Mouse (Mus musculus): Measurements from ENCODE around the gene Mrps17. TPM values are rescaled to one million over a fixed set of nuclear protein-coding genes. Genes with fewer than 3 reads are reported as not detected.

Gene Mrps17
- polyA plus RNA-seq, 1 experiment from 2014 or later = 149 TPM

- ATAC-seq (ENCODE audit: low FRiP score) = no peak
Observed at GRCm38 (mm10) chr5:129756886-129757285, 41.6 kb downstream of the Mrps17 start.

GRCm38 (mm10) chr5:129759929-129760480, 44.7 kb downstream of the Mrps17 start:
- Histone ChIP-seq H3K9me3 (replicated peaks) (no peaks in the 10 kb centered on the region), H3K36me3 (0 out of 2 replicates have a peak, but pooled peaks cover 16% of the 10 kb centered on the region), H3K27me3 (no peaks in the 10 kb centered on the region), H3K4me1 (peaks cover 12% of the 10 kb centered on the region), H3K4me2 (replicated peaks) (no peak overlapping the region), H3K9ac (no peak overlapping the region), H3K4me3 (no peak overlapping the region), H3K27ac (no peak overlapping the region)
- WGBS = 89% methylated on average over 13 of the region's 13 CpGs
- ATAC-seq (ENCODE audit: low FRiP score) = no peak

More at GRCm38 (mm10) chr5:129756886-129757285, 41.6 kb downstream of the Mrps17 start:
- H3K4me3 ChIP-seq = no peak overlapping the region
- H3K9ac ChIP-seq = no peak overlapping the region
- H3K9me3 ChIP-seq (replicated peaks) = no peaks in the 10 kb centered on the region
- peaks cover 8% of the 10 kb centered on the region for H3K4me1 ChIP-seq
- 94% methylated on average over 20 of the region's 20 CpGs for WGBS
- H3K4me2 ChIP-seq (replicated peaks) = no peak overlapping the region
- H3K27me3 ChIP-seq = no peaks in the 10 kb centered on the region
- H3K36me3 ChIP-seq = peaks cover 28% of the 10 kb centered on the region; the same call in 1 of the 2 replicates
- H3K27ac ChIP-seq = no peak overlapping the region

GRCm38 (mm10) chr5:129761865-129762540, 46.7 kb downstream of the Mrps17 start:
- peak overlapping the region; percentile 83 for H3K27ac ChIP-seq
- no peaks in the 10 kb centered on the region for H3K27me3 ChIP-seq
- H3K4me2 ChIP-seq (replicated peaks) = 0 out of 2 replicates have a peak overlapping the region, but pooled peaks have one; percentile 8
- peaks cover 14% of the 10 kb centered on the region; the same call in 1 of the 2 replicates for H3K36me3 ChIP-seq
- no peak overlapping the region for H3K9ac ChIP-seq
- H3K4me1 ChIP-seq = peaks cover 12% of the 10 kb centered on the region
- no peaks in the 10 kb centered on the region for H3K9me3 ChIP-seq (replicated peaks)
- ATAC-seq (ENCODE audit: low FRiP score) = peak; percentile 95
- no peak overlapping the region for H3K4me3 ChIP-seq
- 51% methylated on average over 18 of the region's 18 CpGs for WGBS

- ATAC-seq (ENCODE audit: low FRiP score) = no peak
- no peaks in the 10 kb centered on the region for H3K4me1 ChIP-seq
- peaks cover 18% of the 10 kb centered on the region for H3K36me3 ChIP-seq
- no peak overlapping the region for H3K27ac ChIP-seq
- no peak overlapping the region for H3K4me2 ChIP-seq (replicated peaks)
- H3K9me3 ChIP-seq (replicated peaks) = no peaks in the 10 kb centered on the region
- no peaks in the 10 kb centered on the region for H3K27me3 ChIP-seq
- no peak overlapping the region for H3K9ac ChIP-seq
- WGBS = 90% methylated on average over 23 of the region's 23 CpGs
- H3K4me3 ChIP-seq = no peak overlapping the region
Observed at GRCm38 (mm10) chr5:129770443-129771355, 55.4 kb downstream of the Mrps17 start.

Other genes starting within 250 kb of the Mrps17 start
- gene Sfswap, start 214.3 kb upstream of the Mrps17 start, polyA plus RNA-seq (2016; fragmentation: Nextera tagmentation; extraction: Ambion mirVana) = 60.7 and 70.4 TPM in 2 replicates
- 6.7 and 8.5 TPM in 2 replicates for gene Mmp17, start 131.3 kb upstream of the Mrps17 start, polyA plus RNA-seq (2016; fragmentation: Nextera tagmentation; extraction: Ambion mirVana)
- 5.8 and 6.5 TPM in 2 replicates for gene Zfp11, start 45.4 kb upstream of the Mrps17 start, polyA plus RNA-seq (2016; fragmentation: Nextera tagmentation; extraction: Ambion mirVana)
- not detected in 2 replicates for gene Sept14, start 7.0 kb upstream of the Mrps17 start, polyA plus RNA-seq (2016; fragmentation: Nextera tagmentation; extraction: Ambion mirVana)
- 81.7 and 94.6 TPM in 2 replicates for gene Nipsnap2, start 9.6 kb downstream of the Mrps17 start, polyA plus RNA-seq (2016; fragmentation: Nextera tagmentation; extraction: Ambion mirVana)
- 35.3 and 36.4 TPM in 2 replicates for gene Psph, start 72.0 kb downstream of the Mrps17 start, polyA plus RNA-seq (2016; fragmentation: Nextera tagmentation; extraction: Ambion mirVana)
- gene Sumf2, start 131.5 kb downstream of the Mrps17 start, polyA plus RNA-seq (2016; fragmentation: Nextera tagmentation; extraction: Ambion mirVana) = 56.8 and 61.3 TPM in 2 replicates
- gene Chchd2, start 172.0 kb downstream of the Mrps17 start, polyA plus RNA-seq (2016; fragmentation: Nextera tagmentation; extraction: Ambion mirVana) = 714 and 768 TPM in 2 replicates
- 10.9 and 12.4 TPM in 2 replicates for gene Zbed5, start 180.2 kb downstream of the Mrps17 start, polyA plus RNA-seq (2016; fragmentation: Nextera tagmentation; extraction: Ambion mirVana)
- gene Phkg1, start 183.1 kb downstream of the Mrps17 start, polyA plus RNA-seq (2016; fragmentation: Nextera tagmentation; extraction: Ambion mirVana) = 0.34 and 0.46 TPM in 2 replicates
- gene Nupr1l, start 193.0 kb downstream of the Mrps17 start, polyA plus RNA-seq (2016; fragmentation: Nextera tagmentation; extraction: Ambion mirVana) = 4.7 and 6.6 TPM in 2 replicates
- 40.9 and 42.4 TPM in 2 replicates for gene Vkorc1l1, start 226.5 kb downstream of the Mrps17 start, polyA plus RNA-seq (2016; fragmentation: Nextera tagmentation; extraction: Ambion mirVana)